Mouse (Mus musculus) liver, embryonic 11.5 days (tissue): ENCODE results near the gene Brsk2. TPM values are rescaled to one million over a fixed set of nuclear protein-coding genes. Genes with fewer than 3 reads are reported as not detected.
A peak's percentile ranks its signal among the peaks of the same experiment; 100 is the strongest.

Experiments used
- ATAC-seq: fragments of 200-750 bp; cut with Nextera tagmentation; replicated peaks from 2 replicates; pipeline ENCODE4 v1.8.0; 2017; ENCODE audit warnings: moderate number of reproducible peaks, mild to moderate bottlenecking, moderate TSS enrichment, moderate library complexity; ENCODE audit not compliant: low FRiP score
- DNase-seq: peaks from one replicate; pipeline ENCODE4 v3.0.0-alpha.2; 2017; ENCODE audit warnings: low spot score
- H3K27ac ChIP-seq: fragments of 300-500 bp; sonication (generic); 2 replicates; pipeline ENCODE4 v1.5.1; 2014; ENCODE audit warnings: mild to moderate bottlenecking, low read depth, low read length, control low read depth
- H3K27me3 ChIP-seq: fragments of 300-500 bp; sonication (generic); replicated peaks from 2 replicates; pipeline ENCODE4 v1.6.1; 2014; ENCODE audit warnings: low read length, mixed read lengths; ENCODE audit not compliant: control insufficient read depth, insufficient read depth
- H3K36me3 ChIP-seq: fragments of 300-500 bp; sonication (generic); 2 replicates; pipeline ENCODE4 v1.6.1; 2014; ENCODE audit warnings: mild to moderate bottlenecking, low read length, moderate library complexity, mixed read lengths; ENCODE audit not compliant: control insufficient read depth, insufficient read depth
- H3K4me1 ChIP-seq: fragments of 300-500 bp; sonication (generic); replicated peaks from 2 replicates; pipeline ENCODE4 v1.6.1; 2014; ENCODE audit warnings: low read length, mixed read lengths; ENCODE audit not compliant: control insufficient read depth, insufficient read depth
- H3K4me2 ChIP-seq: fragments of 300-500 bp; sonication (generic); 2 replicates; pipeline ENCODE4 v1.6.1; 2014; ENCODE audit warnings: mild to moderate bottlenecking, control low read depth, moderate library complexity
- H3K4me3 ChIP-seq: fragments of 300-500 bp; sonication (generic); 2 replicates; pipeline ENCODE4 v1.5.1; 2014; ENCODE audit warnings: low read depth, low read length, control low read depth
- H3K9ac ChIP-seq: fragments of 300-500 bp; sonication (generic); 2 replicates; pipeline ENCODE4 v1.6.1; 2014; ENCODE audit warnings: low read depth, low read length, control low read depth
- H3K9me3 ChIP-seq: fragments of 300-500 bp; sonication (generic); 2 replicates; pipeline ENCODE4 v1.6.1; 2016; ENCODE audit warnings: low read length, inconsistent platforms, mixed read lengths; ENCODE audit not compliant: control insufficient read depth
- WGBS: fragments of 180-500 bp; shearing (Covaris S2); extraction: QIAGEN DNeasy Blood & Tissue Kit; methylation state at CpG from one replicate; pipeline ENCODE4 v1.1.7; 2014; 5-methylcytosine and 5-hydroxymethylcytosine counted together
- polyA plus RNA-seq: library from polyadenylated mRNA; unstranded; fragments of >200 nt; fragmentation: Nextera tagmentation; extraction: Ambion mirVana; gene quantifications from 2 replicates; pipeline ENCODE4 v1.2.1, GENCODE M21; 2014

The Brsk2 gene
- polyA plus RNA-seq, 1 experiment from 2014 or later, result 0.34 TPM

- 7% methylated on average over 7 of the region's 7 CpGs for WGBS
- Histone ChIP-seq H3K9me3 (no peaks in the 10 kb centered on the region), H3K9ac (no peak overlapping the region), H3K27ac (no peak overlapping the region), H3K4me2 (no peak overlapping the region), H3K4me3 (no peak overlapping the region), H3K4me1 (no peaks in the 10 kb centered on the region), H3K36me3 (no peaks in the 10 kb centered on the region), H3K27me3 (no peaks in the 10 kb centered on the region)
- ATAC-seq, result no peak
- DNase-seq, result peak; percentile 70
Measured at GRCm38 (mm10) chr7:141924917-141925316, 24.6 kb upstream of the Brsk2 start.

GRCm38 (mm10) chr7:141928642-141929041, 20.9 kb upstream of the Brsk2 start:
- Histone ChIP-seq H3K4me1 (no peaks in the 10 kb centered on the region), H3K9ac (no peak overlapping the region), H3K27me3 (no peaks in the 10 kb centered on the region), H3K4me3 (no peak overlapping the region), H3K27ac (no peak overlapping the region), H3K36me3 (no peaks in the 10 kb centered on the region), H3K4me2 (no peak overlapping the region), H3K9me3 (no peaks in the 10 kb centered on the region)
- ATAC-seq (no peak), DNase-seq (no peak)
- 67% methylated on average over 10 of the region's 10 CpGs for WGBS

GRCm38 (mm10) chr7:141934128-141934898, 15.2 kb upstream of the Brsk2 start:
- no peak for ATAC-seq
- Histone ChIP-seq H3K36me3 (no peaks in the 10 kb centered on the region), H3K9ac (no peak overlapping the region), H3K4me1 (no peaks in the 10 kb centered on the region), H3K4me3 (no peak overlapping the region), H3K4me2 (no peak overlapping the region), H3K27ac (no peak overlapping the region), H3K27me3 (no peaks in the 10 kb centered on the region), H3K9me3 (no peaks in the 10 kb centered on the region)
- 71% methylated on average over 7 of the region's 7 CpGs for WGBS
- no peak for DNase-seq

GRCm38 (mm10) chr7:141934951-141935350, 14.6 kb upstream of the Brsk2 start:
- no peak for ATAC-seq
- Histone ChIP-seq H3K4me1 (no peaks in the 10 kb centered on the region), H3K27ac (no peak overlapping the region), H3K9me3 (no peaks in the 10 kb centered on the region), H3K9ac (no peak overlapping the region), H3K4me3 (no peak overlapping the region), H3K4me2 (no peak overlapping the region), H3K27me3 (no peaks in the 10 kb centered on the region), H3K36me3 (no peaks in the 10 kb centered on the region)
- 90% methylated on average over 6 of the region's 6 CpGs for WGBS
- DNase-seq, result no peak

GRCm38 (mm10) chr7:141943444-141943843, 6.1 kb upstream of the Brsk2 start:
- Histone ChIP-seq H3K9ac (no peak overlapping the region), H3K9me3 (no peaks in the 10 kb centered on the region), H3K4me1 (no peaks in the 10 kb centered on the region), H3K4me3 (no peak overlapping the region), H3K27ac (no peak overlapping the region), H3K36me3 (no peaks in the 10 kb centered on the region), H3K4me2 (no peak overlapping the region), H3K27me3 (peaks cover 30% of the 10 kb centered on the region)
- no peak for ATAC-seq
- no peak for DNase-seq
- WGBS, result 76% methylated on average over 5 of the region's 5 CpGs

GRCm38 (mm10) chr7:141945927-141946326, 3.6 kb upstream of the Brsk2 start:
- peaks cover 4% of the 10 kb centered on the region; the same call in 1 of the 2 replicates for H3K4me1 ChIP-seq
- WGBS, result 44% methylated on average over 7 of the region's 7 CpGs
- ATAC-seq, result no peak
- no peak overlapping the region for H3K9ac ChIP-seq
- no peak overlapping the region for H3K4me3 ChIP-seq
- no peak for DNase-seq
- no peak overlapping the region for H3K27ac ChIP-seq
- no peaks in the 10 kb centered on the region for H3K36me3 ChIP-seq
- H3K27me3 ChIP-seq, result peaks cover 55% of the 10 kb centered on the region
- H3K4me2 ChIP-seq, result no peak overlapping the region
- H3K9me3 ChIP-seq, result no peaks in the 10 kb centered on the region

GRCm38 (mm10) chr7:141947512-141947911, 2.0 kb upstream of the Brsk2 start:
- Histone ChIP-seq H3K27me3 (peaks cover 71% of the 10 kb centered on the region), H3K36me3 (no peaks in the 10 kb centered on the region), H3K4me2 (no peak overlapping the region), H3K4me3 (no peak overlapping the region), H3K9ac (no peak overlapping the region), H3K9me3 (no peaks in the 10 kb centered on the region), H3K4me1 (peaks cover 4% of the 10 kb centered on the region; the same call in 1 of the 2 replicates), H3K27ac (no peak overlapping the region)
- ATAC-seq, result no peak
- DNase-seq, result no peak

- peaks cover 4% of the 10 kb centered on the region; the same call in 1 of the 2 replicates for H3K4me1 ChIP-seq
- peaks cover 76% of the 10 kb centered on the region for H3K27me3 ChIP-seq
- ATAC-seq, result no peak
- H3K27ac ChIP-seq, result no peak overlapping the region
- no peak overlapping the region for H3K9ac ChIP-seq
- WGBS, result 58% methylated on average over 1 of the region's 1 CpGs
- H3K4me2 ChIP-seq, result no peak overlapping the region
- DNase-seq, result no peak
- H3K9me3 ChIP-seq, result no peaks in the 10 kb centered on the region
- no peaks in the 10 kb centered on the region for H3K36me3 ChIP-seq
- H3K4me3 ChIP-seq, result no peak overlapping the region
Measured at GRCm38 (mm10) chr7:141948045-141948444, 1.5 kb upstream of the Brsk2 start.

- 0 out of 2 replicates have a peak overlapping the region, but pooled peaks have one; percentile 16 for H3K9ac ChIP-seq
Measured at GRCm38 (mm10) chr7:141949799-141950103, 200 bp downstream of the Brsk2 start.

More at GRCm38 (mm10) chr7:141949799-141950103, 200 bp downstream of the Brsk2 start:
- DNase-seq (no peak), ATAC-seq (peak; percentile 34; the same call in 1 of the 2 replicates)
- no peaks in the 10 kb centered on the region for H3K9me3 ChIP-seq
- H3K36me3 ChIP-seq, result no peaks in the 10 kb centered on the region
- WGBS, result under 1% methylated on average over 51 of the region's 54 CpGs
- peaks cover 83% of the 10 kb centered on the region for H3K27me3 ChIP-seq
- H3K4me1 ChIP-seq, result peaks cover 4% of the 10 kb centered on the region; the same call in 1 of the 2 replicates
- peak overlapping the region; percentile 54 for H3K4me3 ChIP-seq
- H3K4me2 ChIP-seq, result peak overlapping the region; percentile 71
- no peak overlapping the region for H3K27ac ChIP-seq
